Mouse (Mus musculus) ES-Bruce4 (cell line): ENCODE data around the gene Itch.

Experiments used
- CTCF ChIP-seq: IDR thresholded peaks from one replicate; pipeline ENCODE4 v1.8.1; 2011; ENCODE audit warnings: low read depth, low read length
- EP300 ChIP-seq: IDR thresholded peaks from 2 replicates; pipeline ENCODE4 v1.6.1; 2011; ENCODE audit warnings: low read depth, low read length; ENCODE audit not compliant: insufficient read depth
- POLR2A ChIP-seq: IDR thresholded peaks from one replicate; pipeline ENCODE4 v1.8.1; 2011; ENCODE audit warnings: low read length; ENCODE audit not compliant: insufficient read depth

DNA sequence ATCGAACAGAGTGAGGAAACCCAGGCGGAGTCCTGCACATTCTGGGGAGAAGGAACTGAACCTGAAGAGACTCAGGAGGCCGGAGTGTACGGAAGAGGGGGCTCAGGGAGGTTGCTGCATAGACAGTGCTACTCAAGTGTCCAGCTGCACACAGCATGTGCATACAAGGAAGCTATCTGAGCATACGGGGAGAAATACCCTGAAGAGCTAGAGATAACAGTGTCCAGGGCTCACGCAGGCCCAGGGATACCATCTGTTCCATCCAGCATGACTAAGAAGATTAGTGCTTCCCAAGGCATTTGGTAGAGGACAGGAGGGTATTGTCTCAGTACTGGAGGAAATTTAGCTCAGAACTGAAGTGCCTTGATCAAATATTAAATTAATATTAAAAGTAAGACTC lies 29.7 kb upstream of the Itch start:
- TF ChIP-seq POLR2A (no peak), CTCF (no peak), EP300 (no peak)
